Mouse (Mus musculus) cortical plate, adult 2 months (tissue): ENCODE measurements around the gene Tarbp2.

Source experiments
- CTCF ChIP-seq: fragments of 200-500 bp; IDR thresholded peaks from 2 replicates; pipeline ENCODE4 v1.5.1; 2011; ENCODE audit warnings: mild to moderate bottlenecking, control low read depth, low read length; ENCODE audit not compliant: insufficient read depth; ENCODE audit errors: extremely low read depth
- POLR2A ChIP-seq: fragments of 200-500 bp; IDR thresholded peaks from 2 replicates; pipeline ENCODE4 v1.6.1; 2011; ENCODE audit warnings: mild to moderate bottlenecking, low read length, control low read depth; ENCODE audit not compliant: insufficient read depth; ENCODE audit errors: extremely low read depth

- TF ChIP-seq CTCF (no peak), POLR2A (0 out of 2 replicates have a peak, but pooled peaks have one; percentile 4)
Measured at GRCm38 (mm10) chr15:102470605-102471294, 47.2 kb upstream of the Tarbp2 start.
